Mouse (Mus musculus) bone marrow, adult 2 months (tissue): ENCODE results near the gene Abcg8.

Experiments used
- CTCF ChIP-seq: fragments of 200-500 bp; IDR thresholded peaks from 2 replicates; pipeline ENCODE4 v1.5.1; 2011; ENCODE audit warnings: low read length, control low read depth; ENCODE audit not compliant: control insufficient read depth, insufficient read depth
- POLR2A ChIP-seq: fragments of 200-500 bp; IDR thresholded peaks from 2 replicates; pipeline ENCODE4 v1.6.1; 2011; ENCODE audit warnings: low read depth, mild to moderate bottlenecking, control low read depth, low read length, borderline replicate concordance; ENCODE audit not compliant: control insufficient read depth

- no peak for TF ChIP-seq POLR2A
- TF ChIP-seq CTCF, result no peak
These were observed 52.3 kb downstream of the Abcg8 start for GRCm38 (mm10) chr17:84728201-84728911.
